Mouse (Mus musculus): Measurements from ENCODE around the gene Amfr. TPM values are rescaled to one million over a fixed set of nuclear protein-coding genes. Genes with fewer than 3 reads are reported as not detected.
A peak's percentile ranks its signal among the peaks of the same experiment; 100 is the strongest.

Gene Amfr
- total and polyA plus RNA-seq, 3 experiments: 80.1 to 292 (median 90.0) TPM

DNA sequence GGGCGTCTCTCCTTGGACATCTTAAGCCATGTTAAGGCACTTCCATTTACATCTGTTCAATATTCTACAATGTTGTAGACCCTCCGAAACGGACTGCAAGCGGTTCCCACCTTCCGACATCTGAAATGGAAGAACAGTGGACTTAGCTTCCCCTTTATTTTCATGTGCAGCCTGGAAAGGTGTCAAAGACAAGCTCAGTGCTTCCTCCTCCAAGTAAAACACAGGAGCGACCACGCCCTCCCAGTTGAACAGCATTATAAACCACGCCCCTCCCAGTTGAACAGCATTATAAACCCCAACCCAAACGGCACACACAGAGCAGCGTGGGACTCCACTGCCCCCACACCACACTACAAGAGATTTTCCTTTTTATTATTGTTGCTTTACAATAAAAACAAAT, 41.2 kb downstream of the Amfr start:
- H3K9ac ChIP-seq (ENCODE audit: control insufficient read depth, low read depth, low read length, poor library complexity, severe bottlenecking): no peak overlapping the region
- no peaks in the 10 kb centered on the region for H3K4me1 ChIP-seq (ENCODE audit: control insufficient read depth in 1 of 2, insufficient read depth in 2 of 2, low read length in 2 of 2)
- no peak overlapping the region for H3K27ac ChIP-seq (ENCODE audit: control insufficient read depth, low read depth, low read length)
- H3K9me3 ChIP-seq (replicated peaks; ENCODE audit: insufficient read depth, low read length): no peaks in the 10 kb centered on the region
- no peaks in the 10 kb centered on the region for H3K79me2 ChIP-seq (ENCODE audit: control insufficient read depth, insufficient read depth, low read length, poor library complexity)
- H3K4me3 ChIP-seq (ENCODE audit: control insufficient read depth in 1 of 2, insufficient read depth in 1 of 2, low read depth in 2 of 2, low read length in 2 of 2): no peak overlapping the region
- H3K36me3 ChIP-seq (ENCODE audit: control insufficient read depth in 1 of 2, insufficient read depth in 2 of 2, low read length in 2 of 2): peaks cover 0 to 10% of the 10 kb centered on the region in 2 experiments; a peak in 2 of 4 replicates
- peak; percentile 17 for DNase-seq (ENCODE audit: low read depth, low spot score)
- H3K27me3 ChIP-seq (ENCODE audit: control insufficient read depth in 1 of 2, insufficient read depth in 2 of 2, low read length in 2 of 2): no peaks in the 10 kb centered on the region
- no peak for TF ChIP-seq ETS1 (IDR thresholded peaks at IDR 0.05; ENCODE audit: low read depth, low read length)

DNA sequence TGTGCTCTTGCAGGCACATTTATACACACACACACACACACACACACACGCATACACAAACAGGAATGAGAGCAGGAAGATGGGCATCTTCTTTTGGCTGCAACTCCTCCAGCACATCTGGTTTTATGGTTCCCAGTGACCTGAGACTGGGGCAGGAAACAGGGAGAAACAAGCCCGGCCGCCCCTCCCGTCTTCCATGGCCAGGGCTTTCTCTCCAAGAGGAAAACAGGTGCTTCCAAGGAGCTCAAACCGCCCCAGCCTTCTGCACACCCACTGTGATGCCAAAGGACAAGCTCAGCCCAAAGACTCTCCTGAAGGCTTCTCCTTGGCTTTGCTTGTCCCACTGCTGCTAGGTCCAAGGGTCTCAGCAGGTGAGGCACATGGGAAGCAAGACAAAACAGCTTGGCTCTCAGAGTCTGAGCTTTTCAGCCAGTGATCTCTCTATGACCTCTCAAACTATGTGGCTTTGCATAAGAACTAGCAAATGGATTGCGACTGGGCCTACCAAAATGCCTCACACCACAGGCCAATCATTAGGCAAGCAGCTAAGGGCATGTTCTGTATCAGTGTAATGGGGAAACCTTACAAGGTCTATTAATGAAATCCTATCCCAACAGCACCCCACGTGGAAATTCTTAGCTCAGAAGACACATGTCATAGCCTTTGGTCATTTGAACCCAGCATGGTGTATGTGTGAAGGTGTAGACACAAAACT, 42.9 kb downstream of the Amfr start:
- DNase-seq (ENCODE audit: low read depth, low spot score): no peak
- Histone ChIP-seq H3K36me3 (ENCODE audit: control insufficient read depth in 1 of 2, insufficient read depth in 2 of 2, low read length in 2 of 2) (no peaks in the 10 kb centered on the region), H3K79me2 (ENCODE audit: control insufficient read depth, insufficient read depth, low read length, poor library complexity) (no peaks in the 10 kb centered on the region), H3K4me3 (ENCODE audit: control insufficient read depth in 1 of 2, insufficient read depth in 1 of 2, low read depth in 2 of 2, low read length in 2 of 2) (no peak overlapping the region), H3K9me3 (replicated peaks; ENCODE audit: insufficient read depth, low read length) (no peaks in the 10 kb centered on the region), H3K9ac (ENCODE audit: control insufficient read depth, low read depth, low read length, poor library complexity, severe bottlenecking) (no peak overlapping the region), H3K4me1 (ENCODE audit: control insufficient read depth in 1 of 2, insufficient read depth in 2 of 2, low read length in 2 of 2) (no peaks in the 10 kb centered on the region), H3K27ac (ENCODE audit: control insufficient read depth, low read depth, low read length) (no peak overlapping the region), H3K27me3 (ENCODE audit: control insufficient read depth in 1 of 2, insufficient read depth in 2 of 2, low read length in 2 of 2) (no peaks in the 10 kb centered on the region)
- TF ChIP-seq MYB (IDR thresholded peaks at IDR 0.05; ENCODE audit: low read depth, low read length) (no peak), BHLHE40 (IDR thresholded peaks at IDR 0.05; ENCODE audit: borderline replicate concordance, low read depth, low read length) (no peak), HCFC1 (IDR thresholded peaks at IDR 0.05; ENCODE audit: low read depth, low read length) (no peak), MYC (IDR thresholded peaks at IDR 0.05; ENCODE audit: low read depth, low read length) (no peak), POLR2AphosphoS5 (IDR thresholded peaks at IDR 0.05; ENCODE audit: borderline replicate concordance, low read depth, low read length) (no peak), CHD2 (IDR thresholded peaks at IDR 0.05; ENCODE audit: low read length) (no peak), MEF2A (IDR thresholded peaks at IDR 0.05; ENCODE audit: extremely low read depth, insufficient replicate concordance, low read depth, low read length, poor library complexity, severe bottlenecking) (no peak)

DNA sequence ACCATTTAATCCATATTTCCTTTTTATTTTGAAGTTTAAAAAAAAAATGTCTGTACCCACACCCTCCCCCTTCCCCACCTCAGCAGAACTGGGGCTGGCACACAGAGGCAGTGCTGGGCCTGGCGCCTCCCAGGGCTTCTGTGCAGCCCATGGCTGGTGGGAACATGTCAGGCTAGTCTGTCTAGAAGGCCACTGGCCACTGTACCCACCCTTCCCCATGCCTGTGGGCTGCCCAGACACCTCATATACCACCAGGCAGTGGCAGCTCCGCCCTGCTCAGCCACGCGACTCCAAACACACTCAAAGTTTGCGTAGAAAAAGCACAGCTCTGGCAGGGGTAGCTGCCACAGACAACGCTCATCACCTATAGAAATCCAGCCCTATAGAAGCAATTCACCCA, 44.3 kb downstream of the Amfr start:
- H3K9me3 ChIP-seq (replicated peaks; ENCODE audit: insufficient read depth, low read length): no peaks in the 10 kb centered on the region
- no peak overlapping the region for H3K4me3 ChIP-seq (ENCODE audit: control insufficient read depth in 1 of 2, insufficient read depth in 1 of 2, low read depth in 2 of 2, low read length in 2 of 2)
- DNase-seq (ENCODE audit: low read depth, low spot score): no peak
- H3K36me3 ChIP-seq (ENCODE audit: control insufficient read depth in 1 of 2, insufficient read depth in 2 of 2, low read length in 2 of 2): no peaks in the 10 kb centered on the region
- H3K4me1 ChIP-seq (ENCODE audit: control insufficient read depth in 1 of 2, insufficient read depth in 2 of 2, low read length in 2 of 2): no peaks in the 10 kb centered on the region
- TF ChIP-seq NRF1 (IDR thresholded peaks at IDR 0.05; ENCODE audit: insufficient read depth, low read depth, low read length, poor library complexity, severe bottlenecking) (no peak), KAT2A (conservative IDR thresholded peaks at IDR 0.05; ENCODE audit: low read depth, low read length) (no peak), SMC3 (IDR thresholded peaks at IDR 0.05; ENCODE audit: low read depth, low read length) (no peak), BHLHE40 (IDR thresholded peaks at IDR 0.05; ENCODE audit: borderline replicate concordance, low read depth, low read length) (no peak), CHD2 (IDR thresholded peaks at IDR 0.05; ENCODE audit: low read length) (no peak), E2F4 (IDR thresholded peaks at IDR 0.05; ENCODE audit: borderline replicate concordance, low read depth, low read length) (no peak), SIN3A (IDR thresholded peaks at IDR 0.05; ENCODE audit: low read length) (no peak), MAFK (IDR thresholded peaks at IDR 0.05; ENCODE audit: borderline replicate concordance, low read depth, low read length) (no peak), MXI1 (IDR thresholded peaks at IDR 0.05; ENCODE audit: low read depth, low read length) (no peak), ZKSCAN1 (IDR thresholded peaks at IDR 0.05; ENCODE audit: low read depth, low read length) (no peak), POLR2A (IDR thresholded peaks at IDR 0.05; ENCODE audit: control insufficient read depth in 1 of 2, insufficient read depth in 1 of 2, low read depth in 1 of 2, low read length in 2 of 2, poor library complexity in 1 of 2) (no peak)
- H3K27me3 ChIP-seq (ENCODE audit: control insufficient read depth in 1 of 2, insufficient read depth in 2 of 2, low read length in 2 of 2): no peaks in the 10 kb centered on the region
- H3K27ac ChIP-seq (ENCODE audit: control insufficient read depth, low read depth, low read length): no peak overlapping the region
- H3K79me2 ChIP-seq (ENCODE audit: control insufficient read depth, insufficient read depth, low read length, poor library complexity): no peaks in the 10 kb centered on the region
- H3K9ac ChIP-seq (ENCODE audit: control insufficient read depth, low read depth, low read length, poor library complexity, severe bottlenecking): no peak overlapping the region

All from MEL (cell line).